Mouse (Mus musculus): ENCODE data around the gene Setd2.

- TF ChIP-seq CTCF (IDR thresholded peaks at IDR 0.05; ENCODE audit: low read depth, low read length), result no peak
- no peak for TF ChIP-seq POLR2A (IDR thresholded peaks at IDR 0.05; ENCODE audit: extremely low read depth, insufficient read depth, low read length)
Observed at GRCm38 (mm10) chr9:110654726-110655650, 122.6 kb downstream of the Setd2 start.
